Mouse (Mus musculus) myocyte (in vitro differentiated cells): ENCODE data around the gene Prss8. TPM values are rescaled to one million over a fixed set of nuclear protein-coding genes. Genes with fewer than 3 reads are reported as not detected.

Source experiments
- H3K27me3 ChIP-seq: one replicate; pipeline ENCODE4 v1.6.1; 2011; ENCODE audit not compliant: control insufficient read depth, insufficient read depth, insufficient read length
- H3K36me3 ChIP-seq: one replicate; pipeline ENCODE4 v1.6.1; 2011; ENCODE audit not compliant: control insufficient read depth, insufficient read depth
- H3K4me2 ChIP-seq: one replicate; pipeline ENCODE4 v1.6.1; 2011; ENCODE audit warnings: low read depth, control low read depth
- H3K4me3 ChIP-seq: one replicate; pipeline ENCODE4 v1.5.1; 2011; ENCODE audit warnings: mild to moderate bottlenecking, control low read depth, moderate library complexity
- H3K79me2 ChIP-seq: one replicate; pipeline ENCODE4 v1.6.1; 2011; ENCODE audit not compliant: control insufficient read depth, insufficient read depth
- H3ac ChIP-seq: one replicate; pipeline ENCODE4 v1.6.1; 2011; ENCODE audit not compliant: control insufficient read depth, insufficient read length
- CEBPB ChIP-seq: IDR thresholded peaks from 2 replicates; pipeline ENCODE4 v1.6.1; 2011; ENCODE audit warnings: mild to moderate bottlenecking, moderate library complexity; ENCODE audit not compliant: poor library complexity, insufficient read depth, severe bottlenecking
- E2F4 ChIP-seq: IDR thresholded peaks from one replicate; pipeline ENCODE4 v1.6.1; 2011; ENCODE audit warnings: mild to moderate bottlenecking, control low read depth, moderate library complexity; ENCODE audit not compliant: insufficient read depth
- MAX ChIP-seq: IDR thresholded peaks from one replicate; pipeline ENCODE4 v1.6.1; 2011; ENCODE audit warnings: low read depth, mild to moderate bottlenecking, control low read depth
- MYOD1 ChIP-seq, 3 experiments: IDR thresholded peaks; one replicate each; pipeline ENCODE4 v1.6.1; 2011; ENCODE audit warnings: control low read depth in 2 of 3, low read depth in 2 of 3, mild to moderate bottlenecking in 2 of 3, moderate library complexity in 1 of 3; ENCODE audit not compliant: insufficient read length in 2 of 3, control insufficient read depth in 1 of 3
- MYOG ChIP-seq, 3 experiments: IDR thresholded peaks; one replicate each; pipeline ENCODE4 v1.6.1; 2011; ENCODE audit warnings: control low read depth in 2 of 3, low read depth in 2 of 3, mild to moderate bottlenecking in 2 of 3; ENCODE audit not compliant: insufficient read length in 2 of 3, control insufficient read depth in 1 of 3, insufficient read depth in 1 of 3
- POLR2A ChIP-seq: IDR thresholded peaks from one replicate; pipeline ENCODE4 v1.6.1; 2011; ENCODE audit warnings: low read depth, mild to moderate bottlenecking, control low read depth, moderate library complexity; ENCODE audit not compliant: insufficient read length
- POLR2AphosphoS2 ChIP-seq: IDR thresholded peaks from one replicate; pipeline ENCODE4 v1.6.1; 2011; ENCODE audit warnings: low read depth, control low read depth; ENCODE audit not compliant: insufficient read length
- REST ChIP-seq: IDR thresholded peaks from one replicate; pipeline ENCODE4 v1.6.1; 2011; ENCODE audit warnings: mild to moderate bottlenecking, control low read depth, moderate library complexity; ENCODE audit not compliant: insufficient read depth, insufficient read length
- SRF ChIP-seq: IDR thresholded peaks from one replicate; pipeline ENCODE4 v1.6.1; 2011; ENCODE audit warnings: low read depth; ENCODE audit not compliant: control insufficient read depth, insufficient read length
- TCF12 ChIP-seq: IDR thresholded peaks from one replicate; pipeline ENCODE4 v1.6.1; 2011; ENCODE audit warnings: mild to moderate bottlenecking, control low read depth; ENCODE audit not compliant: poor library complexity, insufficient read depth, severe bottlenecking
- TCF3 ChIP-seq: IDR thresholded peaks from one replicate; pipeline ENCODE4 v1.6.1; 2011; ENCODE audit warnings: low read depth, control low read depth; ENCODE audit not compliant: insufficient read length
- USF1 ChIP-seq: IDR thresholded peaks from one replicate; pipeline ENCODE4 v1.6.1; 2011; ENCODE audit warnings: low read depth, mild to moderate bottlenecking, control low read depth, moderate library complexity
- polyA plus RNA-seq: library from polyadenylated mRNA; unstranded; fragments of >200 nt; fragmentation: generic; extraction: Trizol; gene quantifications from one replicate; pipeline ENCODE4 v1.2.1, GENCODE M21; 2012; ENCODE audit warnings: missing spikeins

Gene Prss8
- polyA plus RNA-seq, 1 experiment: 0.06 TPM

- peak overlapping the region; percentile 47 for H3K4me3 ChIP-seq
- peak overlapping the region; percentile 43 for H3ac ChIP-seq
- no peak for TF ChIP-seq REST
- no peak for TF ChIP-seq E2F4
- no peak for TF ChIP-seq SRF
- no peak for TF ChIP-seq POLR2A
- no peak for TF ChIP-seq MAX
- TF ChIP-seq CEBPB: no peak
- TF ChIP-seq MYOG (IDR thresholded peaks at IDR 0.05; ENCODE audit: control insufficient read depth in 1 of 3, insufficient read depth in 1 of 3, insufficient read length in 2 of 3, low read depth in 2 of 3): no peak
- TF ChIP-seq USF1: no peak
- no peak for TF ChIP-seq TCF3
- TF ChIP-seq POLR2AphosphoS2: no peak
- TF ChIP-seq TCF12: no peak
- TF ChIP-seq MYOD1 (IDR thresholded peaks at IDR 0.05; ENCODE audit: control insufficient read depth in 1 of 3, insufficient read length in 2 of 3, low read depth in 2 of 3): no peak
- H3K4me2 ChIP-seq: peak overlapping the region; percentile 97
- peaks cover 5% of the 10 kb centered on the region for H3K79me2 ChIP-seq
- H3K27me3 ChIP-seq: no peaks in the 10 kb centered on the region
- H3K36me3 ChIP-seq: peaks cover 23% of the 10 kb centered on the region
These were observed 17.0 kb downstream of the Prss8 start for GRCm38 (mm10) chr7:127912938-127913337.

- Histone ChIP-seq H3K27me3 (no peaks in the 10 kb centered on the region), H3ac (peak within 1 kb of the TSS; percentile 43), H3K4me3 (peak within 1 kb of the TSS; percentile 47), H3K79me2 (peaks cover 5% of the 10 kb centered on the region), H3K4me2 (peak within 1 kb of the TSS; percentile 97), H3K36me3 (peaks cover 20% of the 10 kb centered on the region)
- TF ChIP-seq CEBPB: no peak
- TF ChIP-seq REST: no peak
- TF ChIP-seq MYOD1 (IDR thresholded peaks at IDR 0.05; ENCODE audit: control insufficient read depth in 1 of 3, insufficient read length in 2 of 3, low read depth in 2 of 3): peak; percentile 23 to 65 (median 54)
- no peak for TF ChIP-seq USF1
- TF ChIP-seq POLR2AphosphoS2: peak; percentile 74
- TF ChIP-seq E2F4: no peak
- TF ChIP-seq POLR2A: peak; percentile 57
- TF ChIP-seq TCF12: no peak
- TF ChIP-seq TCF3: no peak
- peak in 1 of 3 experiments; percentile 24 for TF ChIP-seq MYOG (IDR thresholded peaks at IDR 0.05; ENCODE audit: control insufficient read depth in 1 of 3, insufficient read depth in 1 of 3, insufficient read length in 2 of 3, low read depth in 2 of 3)
- TF ChIP-seq SRF: no peak
- no peak for TF ChIP-seq MAX
These were observed 17.6 kb downstream of the Prss8 start, which contains the start of gene Kat8 for GRCm38 (mm10) chr7:127912190-127912871. TSS of gene Kat8 (plus strand) at chr7:127912516.

DNA sequence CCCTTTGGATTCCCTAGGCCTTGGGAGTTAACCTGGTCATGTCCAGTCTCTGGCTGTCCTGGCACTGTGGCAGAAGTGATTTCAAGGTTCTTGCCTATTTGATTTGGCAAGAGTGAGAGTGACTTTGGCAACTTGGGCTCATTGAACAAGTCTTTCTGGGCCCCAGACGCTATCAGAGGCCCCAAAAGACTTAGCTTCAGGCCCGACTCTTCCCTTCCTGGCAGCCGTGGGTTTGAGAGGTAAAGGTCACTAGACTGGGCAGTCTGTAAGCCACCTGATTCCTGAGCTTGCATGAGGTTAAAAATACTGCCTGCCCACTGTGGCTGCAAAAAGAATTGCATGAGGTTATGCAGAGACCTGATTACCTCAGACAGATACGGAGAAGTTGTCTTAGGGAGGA is 21.2 kb downstream of the Prss8 start:
- H3K36me3 ChIP-seq: peaks cover 11% of the 10 kb centered on the region
- H3K27me3 ChIP-seq: no peaks in the 10 kb centered on the region
- TF ChIP-seq E2F4: no peak
- TF ChIP-seq CEBPB: no peak
- no peak for TF ChIP-seq USF1
- TF ChIP-seq TCF12: no peak
- no peak for TF ChIP-seq MAX
- TF ChIP-seq MYOD1 (IDR thresholded peaks at IDR 0.05; ENCODE audit: control insufficient read depth in 1 of 3, insufficient read length in 2 of 3, low read depth in 2 of 3): no peak
- no peak for TF ChIP-seq MYOG (IDR thresholded peaks at IDR 0.05; ENCODE audit: control insufficient read depth in 1 of 3, insufficient read depth in 1 of 3, insufficient read length in 2 of 3, low read depth in 2 of 3)
- no peak for TF ChIP-seq REST
- TF ChIP-seq TCF3: no peak
- no peak for TF ChIP-seq POLR2AphosphoS2
- TF ChIP-seq POLR2A: no peak
- no peak for TF ChIP-seq SRF
- peaks cover 5% of the 10 kb centered on the region for H3K79me2 ChIP-seq
- no peak overlapping the region for H3K4me2 ChIP-seq
- H3ac ChIP-seq: no peak overlapping the region
- H3K4me3 ChIP-seq: no peak overlapping the region

DNA sequence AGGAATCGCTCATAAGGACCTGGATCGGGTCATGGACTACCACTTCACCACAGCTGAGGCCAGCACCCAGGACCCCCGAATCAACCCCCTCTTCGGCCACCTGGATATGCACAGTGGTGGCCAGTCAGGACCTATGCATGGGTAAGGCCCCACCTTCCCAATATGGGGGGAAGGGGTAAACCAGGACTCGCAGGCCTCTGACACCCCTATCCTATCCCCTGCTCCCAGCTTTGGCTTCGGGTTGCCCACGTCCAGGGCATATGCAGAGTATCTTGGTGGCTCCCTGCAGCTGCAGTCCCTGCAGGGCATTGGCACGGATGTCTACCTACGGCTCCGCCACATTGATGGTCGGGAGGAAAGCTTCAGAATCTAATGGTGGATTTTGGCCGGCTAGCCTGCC is 22.0 kb downstream of the Prss8 start:
- H3K36me3 ChIP-seq: peaks cover 11% of the 10 kb centered on the region
- TF ChIP-seq TCF3 (no peak), MAX (no peak), MYOD1 (IDR thresholded peaks at IDR 0.05; ENCODE audit: control insufficient read depth in 1 of 3, insufficient read length in 2 of 3, low read depth in 2 of 3) (no peak)

More for the DNA sequence above, 22.0 kb downstream of the Prss8 start:
- H3K79me2 ChIP-seq: peaks cover 2% of the 10 kb centered on the region
- H3K4me2 ChIP-seq: no peak overlapping the region
- H3K4me3 ChIP-seq: no peak overlapping the region
- no peaks in the 10 kb centered on the region for H3K27me3 ChIP-seq
- no peak overlapping the region for H3ac ChIP-seq
